Mouse (Mus musculus) heart, postnatal 0 days (tissue): ENCODE results near the gene Kcnq1.

Experiments
- CTCF ChIP-seq: IDR thresholded peaks from 2 replicates; pipeline ENCODE4 v1.5.1; 2016; ENCODE audit warnings: antibody characterized with exemption, control low read depth, low read depth
- EP300 ChIP-seq: IDR thresholded peaks from 2 replicates; pipeline ENCODE4 v1.6.1; 2016; ENCODE audit warnings: antibody characterized with exemption, low read depth

DNA sequence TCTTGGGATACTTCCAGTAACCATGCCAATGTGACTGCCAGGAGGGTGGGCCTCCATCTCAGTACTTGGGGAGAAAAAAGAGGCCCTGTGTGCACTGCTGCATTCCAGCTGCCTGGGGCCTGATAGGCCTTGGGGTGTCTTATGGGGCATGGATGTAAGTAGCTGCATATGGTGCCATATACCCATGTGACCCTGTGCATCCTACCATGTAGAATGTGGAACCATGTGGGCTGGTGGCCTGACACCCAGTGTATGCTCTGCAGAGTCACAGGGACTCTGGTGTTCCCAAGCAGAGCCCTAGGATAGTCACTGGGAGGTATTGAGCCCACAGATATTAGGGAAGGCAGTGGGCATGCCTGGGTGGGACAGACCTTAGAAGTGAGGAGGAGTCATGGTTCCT is 57.9 kb downstream of the Kcnq1 start:
- TF ChIP-seq CTCF (no peak), EP300 (no peak)
